Mouse (Mus musculus): ENCODE measurements around the gene 1700017B05Rik. TPM values are rescaled to one million over a fixed set of nuclear protein-coding genes. Genes with fewer than 3 reads are reported as not detected.
"Not testable (repeated sequence)": the region's sequence is repeated elsewhere in the genome, so short reads cannot be mapped to it uniquely, and the experiment has no call there.

1700017B05Rik gene
- polyA plus RNA-seq, 1 experiment from 2014 or later, result 15.5 TPM

- Histone ChIP-seq H3K27ac (ENCODE audit: low read depth, low read length) (no peak overlapping the region), H3K27me3 (ENCODE audit: control insufficient read depth, insufficient read depth, low read length) (no peaks in the 10 kb centered on the region), H3K4me3 (ENCODE audit: low read depth, low read length) (no peak overlapping the region), H3K4me2 (no peak overlapping the region), H3K36me3 (ENCODE audit: control insufficient read depth, insufficient read depth, low read length) (no peaks in the 10 kb centered on the region), H3K4me1 (ENCODE audit: control insufficient read depth, insufficient read depth, low read length) (no peaks in the 10 kb centered on the region), H3K9me3 (replicated peaks; ENCODE audit: control insufficient read depth, low read length) (no peaks in the 10 kb centered on the region), H3K9ac (ENCODE audit: low read depth, low read length) (no peak overlapping the region)
- 65% methylated on average over 9 of the region's 9 CpGs for WGBS (ENCODE audit: insufficient replicate concordance)
- ATAC-seq (replicated peaks; ENCODE audit: insufficient number of reproducible peaks, low FRiP score, low TSS enrichment), result no peak
Observed at GRCm38 (mm10) chr9:57212448-57213222, 49.8 kb downstream of the 1700017B05Rik start.

- Histone ChIP-seq H3K27ac (ENCODE audit: low read depth, low read length) (no peak overlapping the region), H3K4me2 (no peak overlapping the region), H3K36me3 (ENCODE audit: control insufficient read depth, insufficient read depth, low read length) (no peaks in the 10 kb centered on the region), H3K4me3 (ENCODE audit: low read depth, low read length) (no peak overlapping the region), H3K4me1 (ENCODE audit: control insufficient read depth, insufficient read depth, low read length) (no peaks in the 10 kb centered on the region), H3K9ac (ENCODE audit: low read depth, low read length) (no peak overlapping the region), H3K9me3 (replicated peaks; ENCODE audit: control insufficient read depth, low read length) (no peaks in the 10 kb centered on the region), H3K27me3 (ENCODE audit: control insufficient read depth, insufficient read depth, low read length) (no peaks in the 10 kb centered on the region)
- ATAC-seq (replicated peaks; ENCODE audit: insufficient number of reproducible peaks, low FRiP score, low TSS enrichment), result no peak
- 30% methylated on average over 3 of the region's 3 CpGs for WGBS (ENCODE audit: insufficient replicate concordance)
Observed at GRCm38 (mm10) chr9:57209316-57209715, 53.1 kb downstream of the 1700017B05Rik start.

GRCm38 (mm10) chr9:57206896-57207295 lies 55.5 kb downstream of the 1700017B05Rik start:
- H3K4me2 ChIP-seq, result no peak overlapping the region
- H3K9me3 ChIP-seq (replicated peaks; ENCODE audit: control insufficient read depth, low read length), result no peaks in the 10 kb centered on the region
- H3K27ac ChIP-seq (ENCODE audit: low read depth, low read length), result no peak overlapping the region
- H3K27me3 ChIP-seq (ENCODE audit: control insufficient read depth, insufficient read depth, low read length), result no peaks in the 10 kb centered on the region
- WGBS (ENCODE audit: insufficient replicate concordance), result 63% methylated on average over 2 of the region's 2 CpGs
- no peak for ATAC-seq (replicated peaks; ENCODE audit: insufficient number of reproducible peaks, low FRiP score, low TSS enrichment)
- H3K36me3 ChIP-seq (ENCODE audit: control insufficient read depth, insufficient read depth, low read length), result no peaks in the 10 kb centered on the region
- no peak overlapping the region for H3K9ac ChIP-seq (ENCODE audit: low read depth, low read length)
- no peak overlapping the region for H3K4me3 ChIP-seq (ENCODE audit: low read depth, low read length)
- H3K4me1 ChIP-seq (ENCODE audit: control insufficient read depth, insufficient read depth, low read length), result no peaks in the 10 kb centered on the region

GRCm38 (mm10) chr9:57203571-57203970 lies 58.8 kb downstream of the 1700017B05Rik start:
- not testable (repeated sequence) for H3K27me3 ChIP-seq (ENCODE audit: control insufficient read depth, insufficient read depth, low read length); H3K4me3 ChIP-seq (ENCODE audit: low read depth, low read length); H3K4me1 ChIP-seq (ENCODE audit: control insufficient read depth, insufficient read depth, low read length); H3K27ac ChIP-seq (ENCODE audit: low read depth, low read length); ATAC-seq (replicated peaks; ENCODE audit: insufficient number of reproducible peaks, low FRiP score, low TSS enrichment); H3K9me3 ChIP-seq (replicated peaks; ENCODE audit: control insufficient read depth, low read length); H3K9ac ChIP-seq (ENCODE audit: low read depth, low read length); H3K36me3 ChIP-seq (ENCODE audit: control insufficient read depth, insufficient read depth, low read length); H3K4me2 ChIP-seq
- 35% methylated on average over 13 of the region's 13 CpGs for WGBS (ENCODE audit: insufficient replicate concordance)

Other genes starting within 250 kb of the 1700017B05Rik start
- 34.4 TPM in 2 replicates for gene Sin3a, start 190.6 kb downstream of the 1700017B05Rik start, polyA plus RNA-seq (2014; fragmentation: Nextera tagmentation; extraction: Ambion mirVana)
- gene Man2c1, start 131.9 kb downstream of the 1700017B05Rik start, polyA plus RNA-seq (2014; fragmentation: Nextera tagmentation; extraction: Ambion mirVana), result 22.0 and 29.1 TPM in 2 replicates
- 4.4 and 6.0 TPM in 2 replicates for gene Neil1, start 114.3 kb downstream of the 1700017B05Rik start, polyA plus RNA-seq (2014; fragmentation: Nextera tagmentation; extraction: Ambion mirVana)
- gene Commd4, start 104.3 kb downstream of the 1700017B05Rik start, polyA plus RNA-seq (2014; fragmentation: Nextera tagmentation; extraction: Ambion mirVana), result 65.8 and 67.9 TPM in 2 replicates
- gene Trcg1, start 26.1 kb downstream of the 1700017B05Rik start, polyA plus RNA-seq (2014; fragmentation: Nextera tagmentation; extraction: Ambion mirVana), result not detected in 2 replicates
- 18.7 and 21.8 TPM in 2 replicates for gene Ppcdc, start 177.5 kb upstream of the 1700017B05Rik start, polyA plus RNA-seq (2014; fragmentation: Nextera tagmentation; extraction: Ambion mirVana)
- gene Scamp5, start 205.4 kb upstream of the 1700017B05Rik start, polyA plus RNA-seq (2014; fragmentation: Nextera tagmentation; extraction: Ambion mirVana), result 5.8 and 7.9 TPM in 2 replicates
- gene Rpp25, start 241.4 kb upstream of the 1700017B05Rik start, polyA plus RNA-seq (2014; fragmentation: Nextera tagmentation; extraction: Ambion mirVana), result 16.3 and 17.1 TPM in 2 replicates

Data from heart, embryonic 11.5 days (tissue).